Mouse (Mus musculus) MEL (cell line): ENCODE data around the gene Col4a1. TPM values are rescaled to one million over a fixed set of nuclear protein-coding genes. Genes with fewer than 3 reads are reported as not detected.

Source experiments
- DNase-seq: peaks from one replicate; pipeline ENCODE4 v3.0.0; 2011; ENCODE audit warnings: low read depth, low spot score
- H3K27ac ChIP-seq: 2 replicates; pipeline ENCODE4 v1.5.1; 2012; ENCODE audit warnings: low read depth, mild to moderate bottlenecking, control low read depth, low read length, moderate library complexity; ENCODE audit not compliant: control insufficient read depth
- H3K27me3 ChIP-seq, 2 experiments: fragments of 150-350 bp in 1 of 2; sonication (generic) in 1 of 2; 2 replicates each; pipeline ENCODE4 v1.6.1; 2012; ENCODE audit warnings: low read length in 2 of 2, mild to moderate bottlenecking in 2 of 2, improper control_type of control experiment in 1 of 2, moderate library complexity in 1 of 2; ENCODE audit not compliant: insufficient read depth in 2 of 2, control insufficient read depth in 1 of 2
- H3K36me3 ChIP-seq, 2 experiments: 2 replicates each; pipeline ENCODE4 v1.6.1; 2012 to 2014; ENCODE audit warnings: low read length in 2 of 2, improper control_type of control experiment in 1 of 2, inconsistent platforms in 1 of 2, mild to moderate bottlenecking in 1 of 2; ENCODE audit not compliant: insufficient read depth in 2 of 2, control insufficient read depth in 1 of 2
- H3K4me1 ChIP-seq, 2 experiments: fragments of 150-350 bp in 1 of 2; sonication (generic) in 1 of 2; 2 replicates each; pipeline ENCODE4 v1.6.1; 2012; ENCODE audit warnings: low read length in 2 of 2, improper control_type of control experiment in 1 of 2, mild to moderate bottlenecking in 1 of 2; ENCODE audit not compliant: insufficient read depth in 2 of 2, control insufficient read depth in 1 of 2
- H3K4me3 ChIP-seq, 2 experiments: fragments of 150-350 bp in 1 of 2; sonication (generic) in 1 of 2; 2 replicates each; pipeline ENCODE4 v1.5.1; 2012; ENCODE audit warnings: low read depth in 2 of 2, low read length in 2 of 2, mild to moderate bottlenecking in 2 of 2, moderate library complexity in 2 of 2, control low read depth in 1 of 2, improper control_type of control experiment in 1 of 2; ENCODE audit not compliant: control insufficient read depth in 1 of 2, insufficient read depth in 1 of 2
- H3K79me2 ChIP-seq: 2 replicates; pipeline ENCODE4 v1.6.1; 2012; ENCODE audit warnings: mild to moderate bottlenecking, low read length, moderate library complexity; ENCODE audit not compliant: control insufficient read depth, poor library complexity, insufficient read depth
- H3K9ac ChIP-seq: 2 replicates; pipeline ENCODE4 v1.6.1; 2012; ENCODE audit warnings: low read depth, mild to moderate bottlenecking, control low read depth, low read length, moderate library complexity; ENCODE audit not compliant: control insufficient read depth, poor library complexity, severe bottlenecking
- H3K9me3 ChIP-seq: fragments of 150-350 bp; sonication (generic); replicated peaks from 2 replicates; pipeline ENCODE4 v1.6.1; 2012; ENCODE audit warnings: mild to moderate bottlenecking, low read length, improper control_type of control experiment, moderate library complexity; ENCODE audit not compliant: insufficient read depth
- BHLHE40 ChIP-seq: IDR thresholded peaks from 2 replicates; pipeline ENCODE4 v1.6.1; 2012; ENCODE audit warnings: low read depth, mild to moderate bottlenecking, inconsistent platforms, low read length, improper control_type of control experiment, borderline replicate concordance
- CHD1 ChIP-seq: IDR thresholded peaks from 2 replicates; pipeline ENCODE4 v1.6.1; 2012; ENCODE audit warnings: low read depth, mild to moderate bottlenecking, inconsistent platforms, low read length, improper control_type of control experiment
- CHD2 ChIP-seq: IDR thresholded peaks from 2 replicates; pipeline ENCODE4 v1.6.1; 2011; ENCODE audit warnings: low read length, improper control_type of control experiment
- E2F4 ChIP-seq: IDR thresholded peaks from 2 replicates; pipeline ENCODE4 v1.6.1; 2011; ENCODE audit warnings: low read depth, low read length, improper control_type of control experiment, borderline replicate concordance
- ETS1 ChIP-seq: IDR thresholded peaks from 2 replicates; pipeline ENCODE4 v1.6.1; 2012; ENCODE audit warnings: low read depth, mild to moderate bottlenecking, inconsistent platforms, low read length, improper control_type of control experiment, moderate library complexity
- GATA1 ChIP-seq: IDR thresholded peaks from 2 replicates; pipeline ENCODE4 v1.6.1; 2011; ENCODE audit warnings: low read depth, low read length, improper control_type of control experiment
- KAT2A ChIP-seq: conservative IDR thresholded peaks from 2 replicates; pipeline ENCODE4 v1.6.1; 2012; ENCODE audit warnings: low read depth, low read length, improper control_type of control experiment, inconsistent platforms
- MAFK ChIP-seq: IDR thresholded peaks from 2 replicates; pipeline ENCODE4 v1.6.1; 2011; ENCODE audit warnings: low read depth, mild to moderate bottlenecking, low read length, improper control_type of control experiment, borderline replicate concordance
- MAZ ChIP-seq: IDR thresholded peaks from 2 replicates; pipeline ENCODE4 v1.6.1; 2012; ENCODE audit warnings: low read depth, mild to moderate bottlenecking, inconsistent platforms, low read length, improper control_type of control experiment
- MEF2A ChIP-seq: IDR thresholded peaks from 2 replicates; pipeline ENCODE4 v1.6.1; 2014; ENCODE audit warnings: low read depth, mild to moderate bottlenecking, inconsistent platforms, low read length, improper control_type of control experiment; ENCODE audit not compliant: poor library complexity, insufficient replicate concordance, severe bottlenecking; ENCODE audit errors: extremely low read depth
- MXI1 ChIP-seq: IDR thresholded peaks from 2 replicates; pipeline ENCODE4 v1.6.1; 2011; ENCODE audit warnings: mild to moderate bottlenecking, low read depth, low read length, improper control_type of control experiment
- MYC ChIP-seq: IDR thresholded peaks from 2 replicates; pipeline ENCODE4 v1.6.1; 2011; ENCODE audit warnings: low read depth, mild to moderate bottlenecking, low read length, improper control_type of control experiment, moderate library complexity
- NELFE ChIP-seq: IDR thresholded peaks from 2 replicates; pipeline ENCODE4 v1.6.1; 2011; ENCODE audit warnings: low read depth, low read length, improper control_type of control experiment
- POLR2A ChIP-seq, 2 experiments: IDR thresholded peaks; 2 replicates each; pipeline ENCODE4 v1.6.1; 2011 to 2012; ENCODE audit warnings: low read length in 2 of 2, mild to moderate bottlenecking in 2 of 2, control low read depth in 1 of 2, improper control_type of control experiment in 1 of 2, low read depth in 1 of 2, moderate library complexity in 1 of 2; ENCODE audit not compliant: control insufficient read depth in 1 of 2, insufficient read depth in 1 of 2, poor library complexity in 1 of 2
- POLR2AphosphoS2 ChIP-seq: IDR thresholded peaks from 2 replicates; pipeline ENCODE4 v1.6.1; 2011; ENCODE audit warnings: low read length, improper control_type of control experiment
- POLR2AphosphoS5 ChIP-seq: IDR thresholded peaks from 2 replicates; pipeline ENCODE4 v1.6.1; 2012; ENCODE audit warnings: low read depth, borderline replicate concordance, mild to moderate bottlenecking, inconsistent platforms, low read length, moderate library complexity, mixed read lengths
- RCOR1 ChIP-seq: IDR thresholded peaks from 2 replicates; pipeline ENCODE4 v1.6.1; 2012; ENCODE audit warnings: low read depth, mild to moderate bottlenecking, inconsistent platforms, low read length, improper control_type of control experiment
- SMC3 ChIP-seq: IDR thresholded peaks from 2 replicates; pipeline ENCODE4 v1.6.1; 2011; ENCODE audit warnings: low read depth, low read length, improper control_type of control experiment
- TAL1 ChIP-seq: IDR thresholded peaks from 2 replicates; pipeline ENCODE4 v1.6.1; 2012; ENCODE audit warnings: mild to moderate bottlenecking, inconsistent platforms, low read length, moderate library complexity, mixed read lengths
- TBP ChIP-seq: IDR thresholded peaks from 2 replicates; pipeline ENCODE4 v1.8.0; 2011; ENCODE audit warnings: low read depth, low read length, improper control_type of control experiment
- TCF12 ChIP-seq: IDR thresholded peaks from 2 replicates; pipeline ENCODE4 v1.6.1; 2014; ENCODE audit warnings: low read depth, mild to moderate bottlenecking, inconsistent platforms, low read length, improper control_type of control experiment, moderate library complexity
- USF1 ChIP-seq: IDR thresholded peaks from 2 replicates; pipeline ENCODE4 v1.6.1; 2014; ENCODE audit warnings: low read depth, mild to moderate bottlenecking, inconsistent platforms, low read length, improper control_type of control experiment, moderate library complexity
- USF2 ChIP-seq, 2 experiments: IDR thresholded peaks; 2 replicates each; pipeline ENCODE4 v1.6.1; 2011 to 2012; ENCODE audit warnings: improper control_type of control experiment in 2 of 2, low read length in 2 of 2, borderline replicate concordance in 1 of 2, inconsistent platforms in 1 of 2, low read depth in 1 of 2, mild to moderate bottlenecking in 1 of 2; ENCODE audit not compliant: insufficient read depth in 1 of 2
- polyA plus RNA-seq, 2 experiments: library from polyadenylated mRNA; stranded (reverse) in 1 of 2; unstranded in 1 of 2; fragments of >175 nt in 1 of 2; fragments of >200 nt in 1 of 2; gene quantifications; 2 replicates each; pipeline versions ENCODE4 v1.2.1 to v1.2.4; 2012; ENCODE audit warnings: low replicate concordance in 2 of 2, low read depth in 1 of 2; ENCODE audit not compliant: insufficient read length in 2 of 2, insufficient read depth in 1 of 2, missing spikeins in 1 of 2
- total RNA-seq: library from RNA; depleted of rRNA; stranded (reverse); fragments of 300-350 nt; gene quantifications from 2 replicates; pipeline ENCODE4 v1.2.3, GENCODE M21; 2012

Col4a1 gene
- total and polyA plus RNA-seq, 3 experiments: 0.31 TPM; not detected in 2

GRCm38 (mm10) chr8:11333746-11334145, 21.1 kb upstream of the Col4a1 start:
- no peak for TF ChIP-seq POLR2A (IDR thresholded peaks at IDR 0.05; ENCODE audit: control insufficient read depth in 1 of 2, insufficient read depth in 1 of 2, low read depth in 1 of 2, low read length in 2 of 2, poor library complexity in 1 of 2)
- Histone ChIP-seq H3K79me2 (no peaks in the 10 kb centered on the region), H3K27me3 (no peaks in the 10 kb centered on the region), H3K27ac (no peak overlapping the region), H3K9ac (no peak overlapping the region), H3K4me3 (no peak overlapping the region), H3K36me3 (no peaks in the 10 kb centered on the region), H3K4me1 (peaks cover 0 to 3% of the 10 kb centered on the region in 2 experiments; a peak in 1 of 4 replicates), H3K9me3 (no peaks in the 10 kb centered on the region)
- no peak for DNase-seq

- TF ChIP-seq POLR2A (IDR thresholded peaks at IDR 0.05; ENCODE audit: control insufficient read depth in 1 of 2, insufficient read depth in 1 of 2, low read depth in 1 of 2, low read length in 2 of 2, poor library complexity in 1 of 2) (no peak), KAT2A (no peak), MYC (no peak), BHLHE40 (no peak), SMC3 (no peak), POLR2AphosphoS2 (no peak)
- Histone ChIP-seq H3K79me2 (no peaks in the 10 kb centered on the region), H3K4me3 (no peak overlapping the region), H3K4me1 (peaks cover 0 to 3% of the 10 kb centered on the region in 2 experiments; a peak in 1 of 4 replicates), H3K36me3 (no peaks in the 10 kb centered on the region), H3K27ac (no peak overlapping the region), H3K27me3 (no peaks in the 10 kb centered on the region), H3K9ac (no peak overlapping the region), H3K9me3 (no peaks in the 10 kb centered on the region)
- no peak for DNase-seq
These were observed 18.9 kb upstream of the Col4a1 start for GRCm38 (mm10) chr8:11331561-11331960.

GRCm38 (mm10) chr8:11327722-11328417, 15.2 kb upstream of the Col4a1 start:
- no peak overlapping the region for H3K9ac ChIP-seq
- H3K27ac ChIP-seq: no peak overlapping the region
- DNase-seq: no peak
- no peaks in the 10 kb centered on the region for H3K36me3 ChIP-seq
- TF ChIP-seq RCOR1 (no peak), CHD1 (no peak), MAZ (no peak), TAL1 (no peak), USF1 (no peak), CHD2 (no peak), MAFK (no peak), POLR2AphosphoS5 (no peak), MXI1 (no peak), GATA1 (no peak), MEF2A (no peak), TBP (no peak), BHLHE40 (no peak), SMC3 (no peak), NELFE (no peak), ETS1 (no peak), E2F4 (no peak), TCF12 (no peak), USF2 (IDR thresholded peaks at IDR 0.05; ENCODE audit: borderline replicate concordance in 1 of 2, insufficient read depth in 1 of 2, low read depth in 1 of 2, low read length in 2 of 2) (no peak)
- H3K4me1 ChIP-seq: no peaks in the 10 kb centered on the region
- no peaks in the 10 kb centered on the region for H3K79me2 ChIP-seq
- no peak overlapping the region for H3K4me3 ChIP-seq
- no peaks in the 10 kb centered on the region for H3K9me3 ChIP-seq
- no peaks in the 10 kb centered on the region; a peak in 1 of 4 replicates for H3K27me3 ChIP-seq
